Mouse (Mus musculus): ENCODE measurements at regions not wholly inside any gene's neighbourhood (a gene's known extent, or its start where the extent isn't known, plus 50 kb on each side); places are given as distances from the start of the nearest gene placed in this dataset.

DNA sequence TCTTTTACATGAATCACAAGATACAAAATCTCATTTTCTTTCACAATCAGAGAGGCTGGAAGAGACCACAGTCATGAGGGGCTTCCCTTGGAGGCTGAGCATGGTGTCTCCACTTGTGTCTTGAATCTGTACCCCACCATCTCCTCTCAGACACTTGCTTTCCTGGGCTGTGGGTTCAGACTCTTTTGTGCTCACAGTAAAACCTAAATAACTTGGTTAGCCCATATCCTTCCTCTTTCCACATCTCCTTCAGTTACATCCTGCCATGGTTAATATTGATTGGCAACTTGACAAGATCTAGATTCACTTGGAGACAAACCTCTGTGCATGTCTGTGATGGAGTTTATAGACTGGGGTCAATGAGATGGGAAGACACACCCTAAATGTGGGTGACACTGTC lies 71.1 kb upstream of the Dscam start:
- TF ChIP-seq POLR2A (IDR thresholded peaks at IDR 0.05; ENCODE audit: low read depth, low read length) (no peak), CTCF (IDR thresholded peaks at IDR 0.05; ENCODE audit: extremely low read depth, insufficient read length, insufficient replicate concordance, low read depth, low read length) (no peak)
